ENCODE assay signal across 12 mouse cellular contexts in the genomic region with DNA sequence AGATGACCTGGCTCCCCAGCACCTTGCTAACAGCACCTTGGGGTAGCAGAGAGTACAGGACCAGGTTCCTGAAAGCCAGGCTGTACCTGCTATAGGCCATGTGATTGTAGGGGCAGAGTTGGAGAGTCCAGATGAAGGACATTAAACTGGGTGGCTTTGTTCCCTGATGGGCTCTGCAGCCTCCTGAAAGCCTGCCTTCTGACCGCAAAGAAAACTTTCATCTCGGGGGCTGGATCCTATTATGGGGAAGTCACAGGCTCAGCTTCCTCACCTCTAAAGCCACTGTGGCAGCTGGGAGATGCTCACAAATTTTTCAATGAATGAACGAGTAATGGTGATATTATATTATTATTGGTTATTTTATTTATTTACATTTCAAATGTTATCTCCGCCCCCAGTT.
"Had no signal": no experiment of that assay in that cellular context is flagged by ENCODE, and none has a peak within 500 bp of the region (broad histone marks: within the 10 kb centered on the region; RNA-seq: fewer than 3 reads in every experiment).

No protein-coding gene starts in this region.

- DNase-seq: kidney, adult 18-20 months; kidney, adult 9 months; kidney, postnatal 10 days; kidney, postnatal 36 days; layer of hippocampus, postnatal 36 days; liver, embryonic 13.5 days; lung, adult 2 months; midbrain, embryonic 14.5 days; thymus, adult 18-20 months; thymus, postnatal 36 days had no signal

- H3K4me3 ChIP-seq: left cerebral cortex, adult 2 months; liver, embryonic 13.5 days had no signal

- H3K27ac ChIP-seq: left cerebral cortex, adult 2 months; liver, embryonic 13.5 days; macrophage had no signal
